Mouse (Mus musculus): ENCODE results near the gene Dnah11.

GRCm38 (mm10) chr12:118186881-118187489, 11.9 kb downstream of the Dnah11 start:
- TF ChIP-seq CTCF (IDR thresholded peaks at IDR 0.05; ENCODE audit: borderline replicate concordance, control insufficient read depth, extremely low read depth, insufficient read depth, low read length, poor library complexity) (no peak), POLR2A (IDR thresholded peaks at IDR 0.05; ENCODE audit: control insufficient read depth, extremely low read depth, insufficient read depth, low read length, poor library complexity) (no peak)
